Mouse (Mus musculus) left cerebral cortex, adult 8-10 months (tissue): ENCODE data around the gene Grm4. TPM values are rescaled to one million over a fixed set of nuclear protein-coding genes. Genes with fewer than 3 reads are reported as not detected.

Experiments used
- DNase-seq, 2 experiments: peaks; one replicate each; pipeline ENCODE4 v3.0.0; 2022; ENCODE audit warnings: low spot score in 2 of 2
- total RNA-seq, 4 experiments: library from RNA; stranded (reverse); gene quantifications; 2 replicates each; pipeline ENCODE4 v1.2.4; 2022

The Grm4 gene
- total RNA-seq, 4 experiments from 2014 or later: 28.5 to 39.0 (median 32.3) TPM

DNA sequence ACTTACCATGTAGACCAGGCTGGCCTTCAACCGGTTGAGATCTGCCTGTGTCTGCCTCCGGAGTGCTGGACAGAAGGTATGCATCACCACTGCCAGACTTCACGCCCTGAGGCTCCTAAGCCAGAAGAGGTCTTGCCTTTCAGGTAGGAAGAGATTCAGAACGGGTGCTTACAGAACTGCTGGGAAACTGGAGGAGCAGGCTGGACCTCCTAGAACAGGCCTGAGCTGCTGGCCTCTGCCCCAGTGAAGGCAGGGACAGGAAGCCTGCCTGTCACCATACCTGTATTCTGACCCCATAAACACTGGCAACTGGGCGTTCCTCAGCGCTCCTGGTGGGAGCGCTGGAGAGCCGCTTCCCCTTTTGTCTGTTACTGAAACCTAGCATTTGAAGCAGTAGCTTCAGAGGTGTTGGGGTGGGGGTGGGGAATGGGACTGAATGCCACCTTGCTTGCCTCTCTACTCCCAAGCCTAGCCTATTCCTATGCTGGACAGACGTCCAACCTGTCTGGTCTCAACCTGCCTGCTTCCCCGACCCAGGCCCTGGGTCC, 30.3 kb upstream of the Grm4 start:
- DNase-seq: no peak

DNA sequence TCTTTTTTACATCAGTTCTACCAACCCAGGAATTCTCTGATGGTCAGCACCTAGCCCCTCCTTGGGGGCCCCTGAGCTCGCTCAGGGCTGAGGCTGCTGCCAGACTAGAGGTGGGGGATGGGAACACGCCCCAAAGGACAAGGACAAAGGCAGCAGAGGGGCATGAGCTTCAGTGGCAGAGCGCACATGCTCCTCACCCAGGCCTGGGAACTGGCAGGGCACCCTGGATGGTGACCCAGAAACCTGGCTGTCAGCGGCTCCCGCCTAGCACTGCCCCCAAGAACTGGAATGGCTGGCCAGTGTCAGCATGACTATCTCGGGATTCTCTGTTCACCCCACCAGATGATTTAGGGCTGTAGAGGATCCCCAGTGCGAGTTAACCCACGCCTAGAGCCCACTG, 28.0 kb upstream of the Grm4 start:
- DNase-seq: no peak

- DNase-seq: no peak
These were observed 26.2 kb upstream of the Grm4 start for GRCm38 (mm10) chr17:27547253-27547868.

GRCm38 (mm10) chr17:27546574-27547085, 25.4 kb upstream of the Grm4 start:
- no peak for DNase-seq

DNA sequence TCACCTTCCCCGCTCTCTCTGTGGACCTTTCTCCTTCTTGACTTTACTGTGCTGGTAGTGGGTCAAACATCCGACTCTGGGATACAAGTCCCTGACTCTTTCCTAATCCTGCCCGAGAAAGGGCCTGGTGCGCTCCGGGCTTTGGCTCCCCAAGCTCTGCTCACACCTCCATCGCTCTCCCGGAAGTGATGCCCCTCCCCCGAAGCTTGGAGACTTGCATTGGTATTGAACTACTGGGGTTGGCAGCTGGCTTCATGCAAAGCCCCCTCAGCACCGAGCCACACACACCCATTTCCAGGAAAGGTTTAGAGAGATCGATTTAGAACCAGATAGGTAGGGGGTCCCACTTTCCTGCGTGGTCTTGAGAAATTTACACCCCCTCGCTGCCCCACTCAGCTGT, 24.8 kb upstream of the Grm4 start:
- no peak for DNase-seq

- no peak for DNase-seq
These were observed 23.3 kb upstream of the Grm4 start for GRCm38 (mm10) chr17:27544551-27544950.

- no peak for DNase-seq
These were observed 20.8 kb upstream of the Grm4 start for GRCm38 (mm10) chr17:27541984-27542383.

- DNase-seq: no peak
These were observed 20.1 kb upstream of the Grm4 start for GRCm38 (mm10) chr17:27541261-27541660.

DNA sequence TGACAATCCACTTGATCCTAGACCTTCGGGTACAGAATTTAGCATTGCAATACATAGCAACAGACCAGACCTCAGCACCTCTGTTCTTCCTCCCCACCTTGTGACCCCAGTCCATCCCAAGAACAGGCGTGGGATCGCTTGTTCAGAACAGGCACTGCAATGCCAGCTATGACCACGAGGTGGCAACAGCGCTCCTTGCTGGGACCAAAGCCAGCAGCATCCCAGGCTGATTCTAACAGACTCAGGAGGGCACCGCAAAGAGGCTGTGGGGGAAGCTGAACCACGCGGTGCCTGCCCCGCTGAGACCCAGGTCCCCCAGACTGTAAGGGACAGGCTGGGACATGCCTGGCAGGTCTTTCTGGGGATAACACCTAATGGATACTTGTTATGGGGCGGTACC, 13.5 kb upstream of the Grm4 start:
- peak in 1 of 2 experiments; percentile 96 for DNase-seq

- DNase-seq: no peak
These were observed 12.2 kb upstream of the Grm4 start for GRCm38 (mm10) chr17:27533354-27533753.

DNA sequence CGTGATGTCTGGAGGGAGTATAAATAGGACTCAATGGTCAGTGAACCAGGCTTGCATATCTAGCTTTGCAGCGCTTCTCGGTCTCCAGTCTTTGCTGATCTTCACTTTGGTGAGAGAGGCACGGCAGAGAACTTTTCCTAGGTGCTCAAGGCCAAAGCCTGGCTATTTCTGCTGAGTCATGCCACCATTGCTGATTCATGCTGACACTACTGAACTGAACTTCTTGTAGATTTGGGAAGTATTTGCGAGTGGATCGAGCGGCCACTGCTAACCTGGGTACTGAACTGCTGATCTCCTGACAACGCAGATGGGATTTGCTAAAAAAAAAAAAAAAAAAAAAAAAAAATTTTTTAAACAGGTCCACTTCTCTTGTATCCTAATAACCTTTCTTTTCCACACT, 10.9 kb upstream of the Grm4 start:
- DNase-seq: no peak

GRCm38 (mm10) chr17:27528767-27529166, 7.6 kb upstream of the Grm4 start:
- no peak for DNase-seq

GRCm38 (mm10) chr17:27528030-27528429, 6.8 kb upstream of the Grm4 start:
- no peak for DNase-seq

GRCm38 (mm10) chr17:27527188-27527587, 6.0 kb upstream of the Grm4 start:
- DNase-seq: no peak

GRCm38 (mm10) chr17:27523121-27523520, 1.9 kb upstream of the Grm4 start:
- DNase-seq: no peak

DNA sequence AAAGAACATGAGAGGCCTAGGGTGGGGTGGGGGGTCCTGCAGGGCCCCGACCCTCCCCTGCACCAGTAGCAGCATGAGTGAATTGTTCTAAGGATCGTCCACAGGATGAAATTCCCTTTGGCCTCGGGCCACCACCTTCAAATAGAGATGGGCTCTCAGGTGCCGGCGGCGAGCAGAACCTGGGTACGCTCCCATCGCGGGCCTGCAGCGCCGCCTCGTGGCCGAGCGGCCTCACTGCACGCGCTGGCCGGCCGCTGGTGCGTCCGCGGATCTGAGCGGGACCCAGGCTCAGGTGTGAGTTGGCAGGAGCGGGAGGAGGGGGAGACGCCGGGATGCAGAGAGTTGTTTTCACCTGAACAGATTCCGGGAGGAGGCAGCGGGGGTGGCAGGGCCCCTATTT, 646 bp downstream of the Grm4 start:
- DNase-seq: no peak

DNA sequence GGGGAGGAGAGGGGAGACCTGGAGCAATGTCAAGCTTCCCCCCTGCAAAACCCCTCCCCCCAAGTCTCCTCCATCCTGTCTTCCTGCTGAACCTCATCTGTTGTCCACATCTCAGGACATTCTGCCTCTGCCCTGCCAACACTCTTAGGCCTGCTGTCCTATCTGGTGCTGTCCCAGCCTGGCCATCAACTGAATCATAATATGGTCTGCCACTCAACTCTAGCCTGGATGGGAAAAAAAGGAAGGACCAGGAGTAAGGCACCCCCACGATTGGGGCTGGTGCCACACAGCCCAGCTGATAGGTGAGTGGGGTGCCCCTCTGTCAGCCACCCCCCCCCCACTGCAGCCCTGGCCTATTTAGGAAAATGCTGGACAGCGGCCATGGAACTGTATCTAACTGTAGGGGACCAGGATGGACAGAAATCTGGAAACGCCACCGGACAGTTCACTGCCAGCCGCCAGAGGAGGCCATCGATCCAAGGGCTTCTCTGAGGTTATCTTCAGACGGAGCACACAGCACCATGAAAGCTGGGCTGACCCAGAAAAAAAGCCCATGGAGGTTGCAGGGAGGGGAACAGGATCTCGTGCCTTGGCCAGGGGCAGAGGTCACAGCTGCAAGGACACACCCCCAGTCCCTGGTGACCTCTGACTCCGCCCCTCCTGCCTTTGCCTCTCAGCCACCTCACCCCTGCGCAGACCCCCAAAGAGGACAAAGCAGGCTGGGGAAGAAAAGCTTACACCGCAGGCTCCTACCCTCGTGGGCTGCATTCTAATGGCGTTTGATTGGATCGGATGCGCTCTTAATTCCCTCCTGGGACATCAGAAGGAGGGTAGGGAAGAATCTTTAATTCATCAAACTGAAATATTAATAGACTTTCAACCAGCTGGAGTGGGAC, 2.3 kb downstream of the Grm4 start:
- DNase-seq: no peak

DNA sequence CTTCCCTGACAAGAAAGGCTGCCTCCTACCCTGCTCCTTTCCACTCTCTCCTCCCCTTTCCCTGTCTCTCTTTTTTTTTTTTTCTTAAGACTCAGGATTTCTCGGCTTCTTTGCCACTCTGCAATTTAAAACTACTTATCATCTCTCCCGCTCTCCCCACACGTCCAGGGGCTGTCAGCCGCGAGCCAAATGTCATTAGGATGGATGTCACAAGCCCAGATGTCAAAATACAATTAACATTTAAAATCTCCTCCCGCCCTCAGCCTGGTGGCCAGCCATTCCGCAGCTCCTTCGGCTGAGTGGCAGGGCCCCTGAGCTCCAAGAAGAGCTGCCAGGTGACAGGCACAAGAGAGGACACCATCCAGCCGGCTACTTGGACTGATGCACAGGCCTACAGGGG, 2.9 kb downstream of the Grm4 start:
- DNase-seq: no peak

- DNase-seq: no peak
These were observed 7.1 kb downstream of the Grm4 start for GRCm38 (mm10) chr17:27513916-27514762.

GRCm38 (mm10) chr17:27513279-27513915, 7.8 kb downstream of the Grm4 start:
- no peak for DNase-seq

GRCm38 (mm10) chr17:27512619-27513161, 8.5 kb downstream of the Grm4 start:
- DNase-seq: no peak
